Mouse (Mus musculus) CH12F3 (cell line): Measurements from ENCODE around the gene Rgs12.

Experiments
- in situ Hi-C: fragments of 300-500 bp; cut with MboI; formaldehyde crosslinking; loops from 2 replicates; pipeline ENCODE4 v1.14.3; 2020; ENCODE audit warnings: low sequenced_read_pairs

The Rgs12 gene

GRCm38 (mm10) chr5:34931091-34931490 lies 18.2 kb upstream of the Rgs12 start:
- in situ Hi-C loops = no loop called here

GRCm38 (mm10) chr5:34931516-34932457 lies 17.5 kb upstream of the Rgs12 start:
- in situ Hi-C loops = no loop called here

- in situ Hi-C loops = no loop called here
Observed at GRCm38 (mm10) chr5:34932458-34932806, 16.8 kb upstream of the Rgs12 start.

GRCm38 (mm10) chr5:34933461-34933860 lies 15.8 kb upstream of the Rgs12 start:
- in situ Hi-C loops = no loop called here

GRCm38 (mm10) chr5:34941710-34942470 lies 7.4 kb upstream of the Rgs12 start:
- in situ Hi-C loops = no loop called here

- in situ Hi-C loops = no loop called here
Observed at GRCm38 (mm10) chr5:34943428-34943827, 5.8 kb upstream of the Rgs12 start.

- in situ Hi-C loops = no loop called here
Observed at GRCm38 (mm10) chr5:34949769-34950211, 545 bp downstream of the Rgs12 start.

- in situ Hi-C loops = no loop called here
Observed at GRCm38 (mm10) chr5:34950486-34951160, 1.4 kb downstream of the Rgs12 start.

- in situ Hi-C loops = no loop called here
Observed at GRCm38 (mm10) chr5:34951161-34951834, 2.1 kb downstream of the Rgs12 start.

GRCm38 (mm10) chr5:34954508-34954907 lies 5.3 kb downstream of the Rgs12 start:
- in situ Hi-C loops = no loop called here

GRCm38 (mm10) chr5:34955630-34956029 lies 6.4 kb downstream of the Rgs12 start:
- in situ Hi-C loops = no loop called here

GRCm38 (mm10) chr5:34956151-34956550 lies 6.9 kb downstream of the Rgs12 start:
- in situ Hi-C loops = no loop called here

- in situ Hi-C loops = no loop called here
Observed at GRCm38 (mm10) chr5:34957015-34957414, 7.8 kb downstream of the Rgs12 start.

- in situ Hi-C loops = no loop called here
Observed at GRCm38 (mm10) chr5:34960021-34960420, 10.8 kb downstream of the Rgs12 start.

- in situ Hi-C loops = no loop called here
Observed at GRCm38 (mm10) chr5:34965531-34965930, 16.3 kb downstream of the Rgs12 start.

GRCm38 (mm10) chr5:34968386-34968785 lies 19.1 kb downstream of the Rgs12 start:
- in situ Hi-C loops = no loop called here

- in situ Hi-C loops = no loop called here
Observed at GRCm38 (mm10) chr5:34972471-34972870, 23.2 kb downstream of the Rgs12 start.

- in situ Hi-C loops = no loop called here
Observed at GRCm38 (mm10) chr5:34973560-34974317, 24.5 kb downstream of the Rgs12 start.

GRCm38 (mm10) chr5:34974773-34975443 lies 25.7 kb downstream of the Rgs12 start:
- in situ Hi-C loops = no loop called here
